Mouse (Mus musculus) MEL (cell line): ENCODE results near the gene Rab11a. TPM values are rescaled to one million over a fixed set of nuclear protein-coding genes. Genes with fewer than 3 reads are reported as not detected.

Experiments used
- DNase-seq: peaks from one replicate; pipeline ENCODE4 v3.0.0; 2011; ENCODE audit warnings: low read depth, low spot score
- H3K27ac ChIP-seq: 2 replicates; pipeline ENCODE4 v1.5.1; 2012; ENCODE audit warnings: low read depth, mild to moderate bottlenecking, control low read depth, low read length, moderate library complexity; ENCODE audit not compliant: control insufficient read depth
- H3K27me3 ChIP-seq, 2 experiments: fragments of 150-350 bp in 1 of 2; sonication (generic) in 1 of 2; 2 replicates each; pipeline ENCODE4 v1.6.1; 2012; ENCODE audit warnings: low read length in 2 of 2, mild to moderate bottlenecking in 2 of 2, improper control_type of control experiment in 1 of 2, moderate library complexity in 1 of 2; ENCODE audit not compliant: insufficient read depth in 2 of 2, control insufficient read depth in 1 of 2
- H3K36me3 ChIP-seq, 2 experiments: 2 replicates each; pipeline ENCODE4 v1.6.1; 2012 to 2014; ENCODE audit warnings: low read length in 2 of 2, improper control_type of control experiment in 1 of 2, inconsistent platforms in 1 of 2, mild to moderate bottlenecking in 1 of 2; ENCODE audit not compliant: insufficient read depth in 2 of 2, control insufficient read depth in 1 of 2
- H3K4me1 ChIP-seq, 2 experiments: fragments of 150-350 bp in 1 of 2; sonication (generic) in 1 of 2; 2 replicates each; pipeline ENCODE4 v1.6.1; 2012; ENCODE audit warnings: low read length in 2 of 2, improper control_type of control experiment in 1 of 2, mild to moderate bottlenecking in 1 of 2; ENCODE audit not compliant: insufficient read depth in 2 of 2, control insufficient read depth in 1 of 2
- H3K4me3 ChIP-seq, 2 experiments: fragments of 150-350 bp in 1 of 2; sonication (generic) in 1 of 2; 2 replicates each; pipeline ENCODE4 v1.5.1; 2012; ENCODE audit warnings: low read depth in 2 of 2, low read length in 2 of 2, mild to moderate bottlenecking in 2 of 2, moderate library complexity in 2 of 2, control low read depth in 1 of 2, improper control_type of control experiment in 1 of 2; ENCODE audit not compliant: control insufficient read depth in 1 of 2, insufficient read depth in 1 of 2
- H3K79me2 ChIP-seq: 2 replicates; pipeline ENCODE4 v1.6.1; 2012; ENCODE audit warnings: mild to moderate bottlenecking, low read length, moderate library complexity; ENCODE audit not compliant: control insufficient read depth, poor library complexity, insufficient read depth
- H3K9ac ChIP-seq: 2 replicates; pipeline ENCODE4 v1.6.1; 2012; ENCODE audit warnings: low read depth, mild to moderate bottlenecking, control low read depth, low read length, moderate library complexity; ENCODE audit not compliant: control insufficient read depth, poor library complexity, severe bottlenecking
- H3K9me3 ChIP-seq: fragments of 150-350 bp; sonication (generic); replicated peaks from 2 replicates; pipeline ENCODE4 v1.6.1; 2012; ENCODE audit warnings: mild to moderate bottlenecking, low read length, improper control_type of control experiment, moderate library complexity; ENCODE audit not compliant: insufficient read depth
- CHD1 ChIP-seq: IDR thresholded peaks from 2 replicates; pipeline ENCODE4 v1.6.1; 2012; ENCODE audit warnings: low read depth, mild to moderate bottlenecking, inconsistent platforms, low read length, improper control_type of control experiment
- CHD2 ChIP-seq: IDR thresholded peaks from 2 replicates; pipeline ENCODE4 v1.6.1; 2011; ENCODE audit warnings: low read length, improper control_type of control experiment
- CTCF ChIP-seq, 3 experiments: IDR thresholded peaks in 2 of 3; conservative IDR thresholded peaks in 1 of 3; 2 replicates each; pipeline ENCODE4 v1.5.1; 2011 to 2012; ENCODE audit warnings: low read length in 3 of 3, low read depth in 2 of 3, mild to moderate bottlenecking in 2 of 3, improper control_type of control experiment in 1 of 3, inconsistent platforms in 1 of 3, mixed read lengths in 1 of 3, moderate library complexity in 1 of 3; ENCODE audit not compliant: control insufficient read depth in 1 of 3, insufficient read depth in 1 of 3, poor library complexity in 1 of 3, severe bottlenecking in 1 of 3
- E2F4 ChIP-seq: IDR thresholded peaks from 2 replicates; pipeline ENCODE4 v1.6.1; 2011; ENCODE audit warnings: low read depth, low read length, improper control_type of control experiment, borderline replicate concordance
- ELF1 ChIP-seq: IDR thresholded peaks from 2 replicates; pipeline ENCODE4 v1.6.1; 2014; ENCODE audit warnings: low read depth, mild to moderate bottlenecking, inconsistent platforms, low read length, improper control_type of control experiment, moderate library complexity
- EP300 ChIP-seq, 2 experiments: IDR thresholded peaks; 2 replicates each; pipeline ENCODE4 v1.6.1; 2011; ENCODE audit warnings: improper control_type of control experiment in 2 of 2, low read length in 2 of 2, low read depth in 1 of 2, mild to moderate bottlenecking in 1 of 2
- ETS1 ChIP-seq: IDR thresholded peaks from 2 replicates; pipeline ENCODE4 v1.6.1; 2012; ENCODE audit warnings: low read depth, mild to moderate bottlenecking, inconsistent platforms, low read length, improper control_type of control experiment, moderate library complexity
- GABPA ChIP-seq: IDR thresholded peaks from 2 replicates; pipeline ENCODE4 v1.6.1; 2012; ENCODE audit warnings: low read depth, mild to moderate bottlenecking, inconsistent platforms, low read length, improper control_type of control experiment, moderate library complexity
- GATA1 ChIP-seq: IDR thresholded peaks from 2 replicates; pipeline ENCODE4 v1.6.1; 2011; ENCODE audit warnings: low read depth, low read length, improper control_type of control experiment
- HCFC1 ChIP-seq: IDR thresholded peaks from 2 replicates; pipeline ENCODE4 v1.6.1; 2012; ENCODE audit warnings: low read depth, mild to moderate bottlenecking, inconsistent platforms, low read length, improper control_type of control experiment, moderate library complexity
- KAT2A ChIP-seq: conservative IDR thresholded peaks from 2 replicates; pipeline ENCODE4 v1.6.1; 2012; ENCODE audit warnings: low read depth, low read length, improper control_type of control experiment, inconsistent platforms
- MAFK ChIP-seq: IDR thresholded peaks from 2 replicates; pipeline ENCODE4 v1.6.1; 2011; ENCODE audit warnings: low read depth, mild to moderate bottlenecking, low read length, improper control_type of control experiment, borderline replicate concordance
- MAZ ChIP-seq: IDR thresholded peaks from 2 replicates; pipeline ENCODE4 v1.6.1; 2012; ENCODE audit warnings: low read depth, mild to moderate bottlenecking, inconsistent platforms, low read length, improper control_type of control experiment
- MEF2A ChIP-seq: IDR thresholded peaks from 2 replicates; pipeline ENCODE4 v1.6.1; 2014; ENCODE audit warnings: low read depth, mild to moderate bottlenecking, inconsistent platforms, low read length, improper control_type of control experiment; ENCODE audit not compliant: poor library complexity, insufficient replicate concordance, severe bottlenecking; ENCODE audit errors: extremely low read depth
- MXI1 ChIP-seq: IDR thresholded peaks from 2 replicates; pipeline ENCODE4 v1.6.1; 2011; ENCODE audit warnings: mild to moderate bottlenecking, low read depth, low read length, improper control_type of control experiment
- MYB ChIP-seq: IDR thresholded peaks from 2 replicates; pipeline ENCODE4 v1.6.1; 2011; ENCODE audit warnings: mild to moderate bottlenecking, low read depth, low read length, improper control_type of control experiment
- MYC ChIP-seq: IDR thresholded peaks from 2 replicates; pipeline ENCODE4 v1.6.1; 2011; ENCODE audit warnings: low read depth, mild to moderate bottlenecking, low read length, improper control_type of control experiment, moderate library complexity
- NELFE ChIP-seq: IDR thresholded peaks from 2 replicates; pipeline ENCODE4 v1.6.1; 2011; ENCODE audit warnings: low read depth, low read length, improper control_type of control experiment
- POLR2A ChIP-seq, 2 experiments: IDR thresholded peaks; 2 replicates each; pipeline ENCODE4 v1.6.1; 2011 to 2012; ENCODE audit warnings: low read length in 2 of 2, mild to moderate bottlenecking in 2 of 2, control low read depth in 1 of 2, improper control_type of control experiment in 1 of 2, low read depth in 1 of 2, moderate library complexity in 1 of 2; ENCODE audit not compliant: control insufficient read depth in 1 of 2, insufficient read depth in 1 of 2, poor library complexity in 1 of 2
- POLR2AphosphoS2 ChIP-seq: IDR thresholded peaks from 2 replicates; pipeline ENCODE4 v1.6.1; 2011; ENCODE audit warnings: low read length, improper control_type of control experiment
- POLR2AphosphoS5 ChIP-seq: IDR thresholded peaks from 2 replicates; pipeline ENCODE4 v1.6.1; 2012; ENCODE audit warnings: low read depth, borderline replicate concordance, mild to moderate bottlenecking, inconsistent platforms, low read length, moderate library complexity, mixed read lengths
- RAD21 ChIP-seq: IDR thresholded peaks from 2 replicates; pipeline ENCODE4 v1.6.1; 2011; ENCODE audit warnings: mild to moderate bottlenecking, low read depth, low read length, improper control_type of control experiment
- RCOR1 ChIP-seq: IDR thresholded peaks from 2 replicates; pipeline ENCODE4 v1.6.1; 2012; ENCODE audit warnings: low read depth, mild to moderate bottlenecking, inconsistent platforms, low read length, improper control_type of control experiment
- SIN3A ChIP-seq: IDR thresholded peaks from 2 replicates; pipeline ENCODE4 v1.6.1; 2012; ENCODE audit warnings: low read length, improper control_type of control experiment, inconsistent platforms
- SMC3 ChIP-seq: IDR thresholded peaks from 2 replicates; pipeline ENCODE4 v1.6.1; 2011; ENCODE audit warnings: low read depth, low read length, improper control_type of control experiment
- TAL1 ChIP-seq: IDR thresholded peaks from 2 replicates; pipeline ENCODE4 v1.6.1; 2012; ENCODE audit warnings: mild to moderate bottlenecking, inconsistent platforms, low read length, moderate library complexity, mixed read lengths
- TBP ChIP-seq: IDR thresholded peaks from 2 replicates; pipeline ENCODE4 v1.8.0; 2011; ENCODE audit warnings: low read depth, low read length, improper control_type of control experiment
- TCF12 ChIP-seq: IDR thresholded peaks from 2 replicates; pipeline ENCODE4 v1.6.1; 2014; ENCODE audit warnings: low read depth, mild to moderate bottlenecking, inconsistent platforms, low read length, improper control_type of control experiment, moderate library complexity
- UBTF ChIP-seq: IDR thresholded peaks from 2 replicates; pipeline ENCODE4 v1.6.1; 2012; ENCODE audit warnings: low read depth, mild to moderate bottlenecking, inconsistent platforms, low read length, improper control_type of control experiment, moderate library complexity, borderline replicate concordance; ENCODE audit not compliant: insufficient read depth
- USF1 ChIP-seq: IDR thresholded peaks from 2 replicates; pipeline ENCODE4 v1.6.1; 2014; ENCODE audit warnings: low read depth, mild to moderate bottlenecking, inconsistent platforms, low read length, improper control_type of control experiment, moderate library complexity
- USF2 ChIP-seq, 2 experiments: IDR thresholded peaks; 2 replicates each; pipeline ENCODE4 v1.6.1; 2011 to 2012; ENCODE audit warnings: improper control_type of control experiment in 2 of 2, low read length in 2 of 2, borderline replicate concordance in 1 of 2, inconsistent platforms in 1 of 2, low read depth in 1 of 2, mild to moderate bottlenecking in 1 of 2; ENCODE audit not compliant: insufficient read depth in 1 of 2
- ZC3H11A ChIP-seq: IDR thresholded peaks from 2 replicates; pipeline ENCODE4 v1.6.1; 2012; ENCODE audit warnings: low read depth, mild to moderate bottlenecking, inconsistent platforms, low read length, improper control_type of control experiment
- ZKSCAN1 ChIP-seq: IDR thresholded peaks from 2 replicates; pipeline ENCODE4 v1.6.1; 2012; ENCODE audit warnings: low read depth, mild to moderate bottlenecking, inconsistent platforms, low read length, improper control_type of control experiment, moderate library complexity
- ZMIZ1 ChIP-seq: IDR thresholded peaks from 2 replicates; pipeline ENCODE4 v1.6.1; 2012; ENCODE audit warnings: low read depth, mild to moderate bottlenecking, inconsistent platforms, low read length, improper control_type of control experiment, moderate library complexity
- ZNF384 ChIP-seq: IDR thresholded peaks from 2 replicates; pipeline ENCODE4 v1.6.1; 2012; ENCODE audit warnings: low read depth, mild to moderate bottlenecking, inconsistent platforms, low read length, improper control_type of control experiment
- polyA plus RNA-seq, 2 experiments: library from polyadenylated mRNA; stranded (reverse) in 1 of 2; unstranded in 1 of 2; fragments of >175 nt in 1 of 2; fragments of >200 nt in 1 of 2; gene quantifications; 2 replicates each; pipeline versions ENCODE4 v1.2.1 to v1.2.4; 2012; ENCODE audit warnings: low replicate concordance in 2 of 2, low read depth in 1 of 2; ENCODE audit not compliant: insufficient read length in 2 of 2, insufficient read depth in 1 of 2, missing spikeins in 1 of 2
- total RNA-seq: library from RNA; depleted of rRNA; stranded (reverse); fragments of 300-350 nt; gene quantifications from 2 replicates; pipeline ENCODE4 v1.2.3, GENCODE M21; 2012; rRNA removed

Gene Rab11a
- total RNA-seq (93.7 and 114 TPM in 2 replicates), polyA plus RNA-seq (100 to 1,000 TPM in 1 of 2 experiments, not detected in 1; 212 TPM)

DNA sequence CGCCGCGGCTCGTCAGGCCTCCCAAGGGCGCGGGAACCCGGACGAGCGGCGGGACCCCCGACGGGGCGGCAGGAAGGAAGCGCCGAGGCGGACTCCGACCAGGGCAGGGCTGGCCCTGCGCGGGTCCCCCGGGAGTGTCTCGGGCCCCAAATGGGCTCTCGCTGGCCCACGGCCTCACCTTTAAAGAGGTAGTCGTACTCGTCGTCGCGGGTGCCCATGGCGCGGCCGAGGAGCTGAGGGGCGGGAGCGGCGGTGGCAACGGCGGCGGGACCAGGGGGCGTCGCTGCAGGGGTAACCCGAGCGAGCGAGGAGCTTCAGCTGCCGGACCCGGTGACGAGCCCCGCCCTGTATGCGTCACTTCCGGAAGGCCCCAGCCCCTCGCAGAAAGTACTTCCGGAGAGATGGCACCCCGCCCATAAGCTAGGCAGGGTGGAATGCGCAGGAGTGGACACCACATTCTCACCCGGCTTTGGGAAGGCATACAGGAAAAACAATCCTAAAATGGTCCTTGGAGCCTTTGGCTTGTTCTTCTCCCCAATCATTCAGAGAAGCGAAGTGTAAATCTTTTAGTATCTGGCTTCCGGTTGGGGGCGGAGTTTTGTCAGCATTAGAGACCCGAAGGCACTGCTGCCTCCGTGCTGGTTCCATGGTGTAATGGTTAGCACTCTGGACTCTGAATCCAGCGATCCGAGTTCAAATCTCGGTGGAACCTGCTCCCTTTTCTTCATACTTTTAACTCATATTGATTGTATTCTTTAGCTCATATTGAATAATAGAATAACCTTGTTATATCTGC lies at the start of gene Rab11a:
Gene Rab11a (minus strand): TSS at position 353 of the 796 bp plus-strand sequence.
- peak; percentile 96 for DNase-seq
- peak within 1 kb of the TSS; percentile 69 to 83 for H3K4me3 ChIP-seq
- H3K4me1 ChIP-seq: peaks cover 0 to 15% of the 10 kb centered on the region in 2 experiments; a peak in 2 of 4 replicates
- peaks cover 0 to 25% of the 10 kb centered on the region in 2 experiments; a peak in 2 of 4 replicates for H3K36me3 ChIP-seq
- no peaks in the 10 kb centered on the region for H3K27me3 ChIP-seq
- H3K9ac ChIP-seq: peak within 1 kb of the TSS; percentile 92
- peaks cover 21% of the 10 kb centered on the region for H3K79me2 ChIP-seq
- no peaks in the 10 kb centered on the region for H3K9me3 ChIP-seq
- H3K27ac ChIP-seq: peak within 1 kb of the TSS; percentile 82
- TF ChIP-seq MXI1 (peak; percentile 5; the same call in 1 of the 2 replicates), SIN3A (no peak), ETS1 (peak; percentile 55), POLR2AphosphoS2 (no peak), KAT2A (no peak), MEF2A (no peak), TAL1 (no peak), MYC (no peak), POLR2A (IDR thresholded peaks at IDR 0.05; ENCODE audit: control insufficient read depth in 1 of 2, insufficient read depth in 1 of 2, low read depth in 1 of 2, low read length in 2 of 2, poor library complexity in 1 of 2) (peak; percentile 37 to 77; a peak in 3 of 4 replicates), E2F4 (no peak; the same call in 1 of the 2 replicates), ZMIZ1 (no peak), UBTF (no peak), MAZ (no peak), ZKSCAN1 (no peak), EP300 (IDR thresholded peaks at IDR 0.05; ENCODE audit: low read depth in 1 of 2, low read length in 2 of 2) (no peak), NELFE (peak; percentile 72), HCFC1 (peak; percentile 86), ELF1 (peak; percentile 87), CTCF (IDR thresholded peaks at IDR 0.05 in 2 of 3, conservative IDR thresholded peaks at IDR 0.05 in 1 of 3; ENCODE audit: control insufficient read depth in 1 of 3, insufficient read depth in 1 of 3, low read depth in 2 of 3, low read length in 3 of 3, poor library complexity in 1 of 3, severe bottlenecking in 1 of 3) (peak in 1 of 3 experiments; percentile 37; a peak in 1 of 6 replicates), TBP (peak; percentile 100), MYB (no peak), SMC3 (no peak), RCOR1 (no peak), RAD21 (no peak), TCF12 (peak; percentile 45; the same call in 1 of the 2 replicates), GABPA (no peak), CHD1 (no peak), MAFK (peak; percentile 99), ZNF384 (no peak), CHD2 (no peak), USF2 (IDR thresholded peaks at IDR 0.05; ENCODE audit: borderline replicate concordance in 1 of 2, insufficient read depth in 1 of 2, low read depth in 1 of 2, low read length in 2 of 2) (no peak), GATA1 (0 out of 2 replicates have a peak, but pooled peaks have one; percentile 40), USF1 (0 out of 2 replicates have a peak, but pooled peaks have one; percentile 26), ZC3H11A (no peak), POLR2AphosphoS5 (no peak)
